ENCODE assay signal across 20 mouse cellular contexts in genomic region chr1:180188951-180189350, GRCm38 (mm10). TPM values are rescaled to one million over a fixed set of nuclear protein-coding genes. Genes with fewer than 3 reads are reported as not detected.
A peak's percentile ranks its signal among the peaks of the same experiment; 100 is the strongest.
DNase-seq lines count a peak whose midpoint lies in the region; ATAC-seq lines count a peak whose summit lies in the region.
"Had no signal": no experiment of that assay in that cellular context is flagged by ENCODE, and none has a peak within 500 bp of the region (broad histone marks: within the 10 kb centered on the region; RNA-seq: fewer than 3 reads in every experiment).

No protein-coding gene starts in this region.

- H3K9me3 ChIP-seq in hindbrain, embryonic 11.5 days (ENCODE audit: control insufficient read depth, low read length): no peaks in the 10 kb centered on the region
- H3K9me3 ChIP-seq: embryonic facial prominence, embryonic 10.5 days; forebrain, embryonic 15.5 days; heart, embryonic 15.5 days; hindbrain, embryonic 15.5 days; limb, embryonic 13.5 days; neural tube, embryonic 12.5 days; stomach, embryonic 15.5 days had no signal

- no peaks in the 10 kb centered on the region for H3K36me3 ChIP-seq in hindbrain, embryonic 11.5 days (ENCODE audit: control insufficient read depth, insufficient read depth, low read length)
- H3K36me3 ChIP-seq: embryonic facial prominence, embryonic 10.5 days; forebrain, embryonic 15.5 days; heart, embryonic 15.5 days; hindbrain, embryonic 15.5 days; limb, embryonic 13.5 days; neural tube, embryonic 12.5 days; stomach, embryonic 15.5 days had no signal

- no peak overlapping the region for H3K4me2 ChIP-seq in hindbrain, embryonic 11.5 days (replicated peaks; ENCODE audit: low read depth, low read length)
- H3K4me2 ChIP-seq: forebrain, embryonic 15.5 days; heart, embryonic 15.5 days; hindbrain, embryonic 15.5 days; limb, embryonic 13.5 days; neural tube, embryonic 12.5 days; stomach, embryonic 15.5 days had no signal

- 88% methylated on average over 4 of the region's 4 CpGs for WGBS in hindbrain, embryonic 11.5 days

- ATAC-seq in hindbrain, embryonic 11.5 days (ENCODE audit: low FRiP score): no peak
- ATAC-seq: forebrain, embryonic 15.5 days; intestine, postnatal 0 days had no signal

- peak overlapping the region; percentile 87; the same call in 1 of the 2 replicates for H3K27ac ChIP-seq in brown adipose tissue, adult 24 weeks (replicated peaks; ENCODE audit: low read depth, low read length)
- no peak overlapping the region for H3K27ac ChIP-seq in hindbrain, embryonic 11.5 days (ENCODE audit: low read depth, low read length)
- H3K27ac ChIP-seq: embryonic facial prominence, embryonic 10.5 days; forebrain, embryonic 15.5 days; heart, embryonic 15.5 days; hindbrain, embryonic 15.5 days; limb, embryonic 13.5 days; neural tube, embryonic 12.5 days; stomach, embryonic 15.5 days had no signal

- no peak overlapping the region for H3K4me3 ChIP-seq in brown adipose tissue, adult 24 weeks (ENCODE audit: insufficient read depth, low read depth, low read length)
- H3K4me3 ChIP-seq in hindbrain, embryonic 11.5 days (ENCODE audit: low read depth, low read length): no peak overlapping the region
- H3K4me3 ChIP-seq: embryonic facial prominence, embryonic 10.5 days; forebrain, embryonic 15.5 days; heart, embryonic 15.5 days; hindbrain, embryonic 15.5 days; limb, embryonic 13.5 days; neural tube, embryonic 12.5 days; stomach, embryonic 15.5 days had no signal

- H3K4me1 ChIP-seq in brown adipose tissue, adult 24 weeks (ENCODE audit: control insufficient read depth, insufficient read depth, insufficient read length, low read length): peaks cover 13% of the 10 kb centered on the region; the same call in 1 of the 2 replicates
- H3K4me1 ChIP-seq in hindbrain, embryonic 11.5 days (replicated peaks; ENCODE audit: control insufficient read depth, insufficient read depth, low read length): no peaks in the 10 kb centered on the region
- H3K4me1 ChIP-seq: embryonic facial prominence, embryonic 10.5 days; forebrain, embryonic 15.5 days; hindbrain, embryonic 15.5 days; limb, embryonic 13.5 days; neural tube, embryonic 12.5 days had no signal

- H3K9ac ChIP-seq in hindbrain, embryonic 11.5 days (ENCODE audit: low read depth, low read length): no peak overlapping the region
- H3K9ac ChIP-seq: forebrain, embryonic 15.5 days; heart, embryonic 15.5 days; hindbrain, embryonic 15.5 days; limb, embryonic 13.5 days; neural tube, embryonic 12.5 days; stomach, embryonic 15.5 days had no signal

- DNase-seq in adrenal gland, postnatal 25 days: peak; percentile 38
- no peak for DNase-seq in adrenal gland, postnatal 36 days
- peak; percentile 80 for DNase-seq in kidney, adult 11 months
- no peak for DNase-seq in kidney, postnatal 4 days
- peak; percentile 56 for DNase-seq in kidney, postnatal 14 days
- DNase-seq in left cerebral cortex, postnatal 36 days (ENCODE audit: low spot score in 2 of 2): no peak
- no peak for DNase-seq in hindbrain, embryonic 11.5 days (ENCODE audit: low spot score)
- DNase-seq: cerebellum, adult 18-20 months; layer of hippocampus, adult 9-11 months; lung, postnatal 10 days; thymus, adult 2 months had no signal

- intact Hi-C loops in left cerebral cortex, postnatal 36 days (cut with DNase I): no loop called here

- H3K27me3 ChIP-seq in hindbrain, embryonic 11.5 days (ENCODE audit: control insufficient read depth, insufficient read depth, low read length): no peaks in the 10 kb centered on the region
- H3K27me3 ChIP-seq: forebrain, embryonic 15.5 days; heart, embryonic 15.5 days; hindbrain, embryonic 15.5 days; neural tube, embryonic 12.5 days; stomach, embryonic 15.5 days had no signal

RNA-seq across cellular contexts. Expression of gene Coq8a, which starts 10.5 kb away (rescaled TPM):
- 196 and 358 TPM in 2 replicates for total RNA-seq in adrenal gland, postnatal 25 days (2021)
- 100 to 1,000 TPM; 284 to 434 TPM for total RNA-seq in adrenal gland, postnatal 36 days (2021)
- polyA plus RNA-seq in brown adipose tissue, adult 24 weeks (2012; ENCODE audit: insufficient read depth, insufficient read length, missing spikeins): 1,169 and 1,640 TPM in 2 replicates
- total RNA-seq in left cerebral cortex, postnatal 36 days (2021): 10 to 100 TPM; 40.5 to 58.9 TPM
- polyA plus RNA-seq in hindbrain, embryonic 11.5 days (2014; fragmentation: Nextera tagmentation; extraction: Ambion mirVana): 1.7 and 2.3 TPM in 2 replicates

Comparison
In these comparisons a context has a peak if more than half of its experiments do, and no peak if none do; other contexts are left out.
1. DNase-seq: peak in adrenal gland, postnatal 25 days (single experiment), kidney, adult 11 months (single experiment) and kidney, postnatal 14 days (single experiment); none in adrenal gland, postnatal 36 days (0 of 2), kidney, postnatal 4 days (0 of 2), left cerebral cortex, postnatal 36 days (0 of 2) and hindbrain, embryonic 11.5 days (single experiment).